Mouse (Mus musculus) layer of hippocampus, adult 18-20 months (tissue): ENCODE measurements around the gene Mrpl44. TPM values are rescaled to one million over a fixed set of nuclear protein-coding genes. Genes with fewer than 3 reads are reported as not detected.

ENCODE experiments used
- DNase-seq, 2 experiments: peaks; one replicate each; pipeline ENCODE4 v3.0.0; 2022; ENCODE audit warnings: low spot score in 2 of 2
- total RNA-seq, 2 experiments: library from RNA; stranded (reverse); gene quantifications; 2 replicates each; pipeline ENCODE4 v1.2.3; 2021

Mrpl44 gene
- total RNA-seq, 2 experiments from 2014 or later: 30.4 to 30.5 TPM

DNA sequence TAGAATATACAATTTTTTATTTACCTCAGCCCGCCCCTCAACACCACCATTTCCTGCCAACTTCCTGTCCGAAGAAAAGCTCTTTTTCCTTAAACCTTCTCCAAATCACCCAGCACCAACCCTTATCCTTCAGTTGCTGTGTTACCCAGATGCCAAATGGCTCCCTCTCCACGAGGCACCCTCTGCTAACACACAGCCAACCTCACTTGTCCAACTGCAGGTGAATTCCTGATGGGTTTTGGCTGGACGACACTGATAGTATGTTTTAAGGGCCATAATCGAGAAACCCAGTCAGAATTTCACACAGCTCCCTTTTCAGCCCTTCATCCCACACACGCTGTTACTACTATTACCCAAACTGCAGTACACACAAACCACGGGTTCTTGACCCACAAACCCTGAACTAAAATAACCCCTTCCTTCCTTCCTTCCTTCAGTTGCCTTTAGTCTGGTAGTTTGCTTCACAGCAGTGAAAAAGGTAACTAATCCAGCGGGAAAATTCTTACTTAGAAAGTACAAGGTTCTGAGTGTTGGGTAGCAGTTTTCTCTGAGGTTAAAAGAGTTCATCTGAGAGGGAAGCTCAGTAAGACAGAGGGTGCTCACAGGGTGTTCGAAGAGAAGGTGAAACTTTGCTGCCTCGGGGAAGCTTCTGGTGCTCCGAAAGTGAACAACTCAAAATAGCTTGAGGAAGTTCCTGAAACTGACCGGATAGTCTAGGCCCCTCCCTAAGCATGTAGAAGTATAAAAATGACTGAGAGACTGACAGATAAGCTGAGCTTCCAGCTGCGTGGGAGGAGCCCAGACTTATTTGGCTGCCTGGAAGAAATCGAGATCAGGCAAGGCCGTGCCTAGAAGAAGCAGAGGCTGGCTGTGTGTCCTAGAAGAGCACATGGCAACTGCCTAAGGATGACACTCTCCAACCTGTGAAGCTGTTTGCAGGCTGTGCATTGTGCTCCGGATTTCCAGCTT, 13.3 kb upstream of the Mrpl44 start:
- no peak for DNase-seq

DNA sequence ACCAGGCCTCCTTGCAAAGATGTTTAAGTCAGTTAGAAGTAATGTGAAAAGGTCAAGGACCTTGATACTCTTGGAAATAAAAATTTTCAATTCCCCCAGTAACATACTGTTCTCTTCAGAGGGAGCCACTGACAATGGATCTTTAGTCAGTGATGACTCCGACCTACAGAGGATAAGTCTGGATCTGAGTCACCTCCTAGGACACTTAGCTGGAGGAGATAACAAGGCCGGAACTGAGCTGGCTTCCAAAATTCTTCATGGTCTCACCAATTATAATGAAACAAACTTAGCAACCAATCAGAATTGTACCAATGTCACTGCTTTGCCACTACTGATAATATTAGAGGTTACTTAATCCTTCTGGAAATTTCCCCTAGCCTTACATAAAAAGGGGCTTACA, 11.8 kb upstream of the Mrpl44 start:
- no peak for DNase-seq

DNA sequence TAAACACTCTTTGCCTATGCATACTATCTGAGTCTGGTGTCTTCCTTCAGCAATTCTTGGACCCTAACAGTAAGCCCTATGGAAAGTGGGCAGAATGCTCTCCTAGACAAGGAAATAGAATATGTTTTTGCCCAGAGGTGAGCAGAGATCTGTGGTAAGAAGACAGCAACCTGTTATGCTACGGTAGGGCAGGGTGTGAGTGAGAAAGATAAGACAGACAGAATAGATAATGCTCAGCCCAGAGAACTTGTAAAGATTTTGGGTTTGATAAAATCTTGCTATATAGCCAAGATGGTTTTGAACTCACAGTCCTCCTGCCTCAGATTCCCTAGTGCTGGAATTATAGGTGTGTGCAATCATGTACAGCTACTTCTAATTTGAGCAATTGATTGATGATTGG, 11.3 kb upstream of the Mrpl44 start:
- no peak for DNase-seq

GRCm38 (mm10) chr1:79768231-79768630, 7.6 kb upstream of the Mrpl44 start:
- no peak for DNase-seq

DNA sequence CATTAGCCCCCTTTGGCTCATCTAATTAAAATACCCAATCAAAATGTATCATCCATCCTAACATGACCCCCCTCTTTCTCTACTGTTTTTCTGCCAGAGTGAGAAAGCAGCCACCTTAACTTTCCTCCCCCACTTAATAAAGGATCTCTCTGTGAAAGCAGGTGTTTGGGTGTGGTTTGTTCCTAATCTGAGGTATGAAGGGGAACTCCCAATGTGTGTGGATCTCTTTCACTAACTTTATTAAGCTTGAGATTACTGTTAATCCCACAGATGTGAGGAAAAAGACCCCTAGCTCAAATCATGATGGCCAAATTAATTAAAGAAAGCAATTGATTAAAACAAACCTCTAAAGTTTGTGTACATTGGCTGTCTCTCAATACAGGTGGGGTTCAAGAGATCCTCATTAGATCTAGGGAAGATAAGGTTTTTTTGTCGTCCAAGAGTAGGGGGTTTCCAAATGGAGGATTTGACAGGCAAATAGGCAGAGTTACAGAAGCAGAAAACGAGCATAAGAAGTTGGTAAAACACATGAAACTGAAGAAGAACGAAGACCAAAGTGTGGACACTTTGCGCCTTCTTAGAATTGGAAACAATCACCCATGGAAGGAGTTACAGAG, 1.5 kb upstream of the Mrpl44 start:
- DNase-seq: no peak

DNA sequence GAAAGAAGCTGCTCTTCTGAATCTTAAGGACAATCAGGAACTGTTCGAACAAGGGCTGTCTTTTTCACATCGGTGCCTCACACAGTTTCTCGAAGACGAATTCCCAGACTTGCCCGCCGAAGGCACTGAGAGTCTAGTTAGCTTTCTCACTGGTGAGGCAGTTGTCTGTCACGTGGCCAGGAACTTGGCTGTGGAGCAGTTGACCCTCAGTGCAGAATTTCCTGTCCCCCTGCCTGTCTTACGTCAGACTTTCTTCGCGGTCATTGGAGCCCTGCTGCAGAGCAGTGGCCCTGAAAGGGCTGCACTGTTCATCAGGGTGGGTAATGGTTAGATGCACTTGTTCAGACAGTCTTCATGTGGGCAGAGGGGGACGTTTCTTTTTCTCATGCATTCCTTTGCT, 2.2 kb downstream of the Mrpl44 start:
- DNase-seq: no peak

DNA sequence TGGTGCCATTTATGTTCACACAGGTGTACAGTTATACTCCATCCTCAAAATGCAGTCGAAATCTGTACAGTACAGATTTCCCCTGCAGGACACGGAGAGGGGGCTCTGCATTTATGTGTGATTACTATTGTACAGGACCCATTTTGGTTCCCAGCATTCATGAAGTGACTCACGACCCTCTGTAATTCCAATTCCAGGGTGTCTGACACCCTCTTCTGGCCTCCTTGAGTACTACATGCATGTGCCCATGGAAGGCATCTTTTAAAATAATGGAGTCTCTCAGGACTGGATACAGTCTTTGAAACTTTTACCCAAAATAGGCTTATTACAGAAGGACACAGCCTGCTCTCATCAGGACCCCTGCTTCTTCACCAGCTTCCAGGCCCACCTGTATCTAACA, 6.6 kb downstream of the Mrpl44 start:
- no peak for DNase-seq

DNA sequence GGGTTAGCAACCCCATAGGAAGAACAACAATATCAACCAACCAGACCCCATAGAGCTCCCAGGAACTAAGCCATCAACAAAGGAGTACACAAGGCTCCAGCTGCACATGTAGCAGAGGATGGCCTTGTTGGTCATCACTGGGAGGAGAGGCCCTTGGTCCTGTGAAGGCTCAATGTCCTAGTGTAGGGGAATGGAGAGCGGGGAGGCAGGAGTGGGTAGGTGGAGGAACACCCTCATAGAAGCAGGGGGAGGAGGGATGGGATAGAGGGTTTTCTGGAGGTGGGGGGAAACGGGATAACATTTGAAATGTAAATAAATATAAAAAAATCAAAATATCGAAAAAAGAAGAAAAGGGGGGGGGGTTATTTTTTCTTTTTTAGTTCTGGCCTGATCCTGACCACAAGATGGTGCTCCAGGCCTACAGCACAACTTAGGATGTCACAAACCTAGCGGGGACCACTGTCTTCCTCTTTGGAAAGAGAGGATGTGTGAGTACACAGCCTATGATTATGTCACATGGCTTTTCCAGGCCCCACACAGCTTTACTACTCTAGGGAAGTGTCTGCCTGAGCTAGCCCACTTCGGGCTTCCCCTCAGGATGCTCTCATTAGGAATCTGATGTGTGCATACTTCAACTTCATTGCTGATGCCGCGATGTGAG, 10.6 kb downstream of the Mrpl44 start:
- DNase-seq: peak; percentile 11 to 68

DNA sequence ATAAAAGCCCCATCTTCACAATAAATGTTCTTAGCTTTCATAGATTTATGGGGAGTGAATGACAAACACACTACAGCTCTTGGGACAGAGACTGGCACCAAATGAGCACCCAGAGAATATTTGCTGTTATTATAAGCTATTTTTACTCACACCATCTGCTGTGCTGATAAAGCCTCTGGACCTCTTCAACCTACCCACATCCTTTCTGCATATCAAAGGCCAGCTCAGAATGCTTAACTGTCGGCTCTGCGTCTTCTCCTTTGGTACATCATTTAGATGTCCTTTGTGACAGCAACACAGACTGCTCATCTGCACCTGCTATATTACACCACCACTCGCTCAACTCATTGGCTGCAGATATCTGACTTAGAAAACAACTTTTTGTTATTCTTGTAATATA, 21.3 kb downstream of the Mrpl44 start:
- no peak for DNase-seq

DNA sequence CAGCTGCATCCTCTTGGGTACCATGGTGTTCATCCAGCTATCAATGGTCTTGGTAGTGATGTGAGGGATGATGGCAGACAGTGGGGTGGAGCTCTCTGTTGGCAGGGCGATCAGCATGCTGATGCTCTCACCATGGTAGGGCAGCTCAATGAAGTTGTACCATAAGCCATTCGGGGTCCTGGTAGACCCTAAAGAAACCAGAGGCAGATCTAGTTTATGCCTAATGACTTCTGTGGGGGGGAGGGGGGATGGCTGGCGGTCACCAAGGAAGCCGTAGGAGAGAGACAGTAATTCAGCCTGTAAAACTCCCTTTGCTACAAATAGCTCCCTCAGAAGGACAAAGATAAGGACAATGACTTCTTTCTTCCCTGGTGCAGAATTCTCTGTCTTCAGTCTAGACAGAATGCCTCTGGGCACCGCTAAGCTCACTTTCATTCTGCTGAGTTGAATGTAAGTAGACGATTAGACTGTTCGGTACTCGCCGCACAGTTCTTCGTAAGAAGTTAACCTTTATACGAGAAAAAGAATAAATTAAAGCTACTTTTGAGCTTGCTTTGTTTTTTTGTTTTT, 27.1 kb downstream of the Mrpl44 start:
- DNase-seq: no peak

DNA sequence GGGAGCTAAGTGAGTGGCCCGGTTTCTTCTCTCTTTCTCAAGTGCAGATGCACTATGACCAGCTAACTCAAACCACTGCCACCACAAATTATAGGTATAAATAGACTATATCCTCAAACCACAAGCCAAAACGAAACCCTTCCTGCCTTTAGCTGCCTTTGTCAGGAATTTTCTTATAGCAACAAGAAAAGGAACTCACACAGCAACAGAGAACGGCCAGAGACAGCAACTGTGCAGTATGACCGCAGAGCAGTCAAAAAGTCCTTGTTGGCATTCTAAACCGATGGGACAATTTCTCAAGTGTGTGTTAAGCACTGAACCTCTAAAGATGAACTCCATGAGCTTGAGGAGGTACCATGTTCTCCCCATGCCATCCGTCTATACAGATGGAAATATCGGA, 27.8 kb downstream of the Mrpl44 start:
- no peak for DNase-seq

DNA sequence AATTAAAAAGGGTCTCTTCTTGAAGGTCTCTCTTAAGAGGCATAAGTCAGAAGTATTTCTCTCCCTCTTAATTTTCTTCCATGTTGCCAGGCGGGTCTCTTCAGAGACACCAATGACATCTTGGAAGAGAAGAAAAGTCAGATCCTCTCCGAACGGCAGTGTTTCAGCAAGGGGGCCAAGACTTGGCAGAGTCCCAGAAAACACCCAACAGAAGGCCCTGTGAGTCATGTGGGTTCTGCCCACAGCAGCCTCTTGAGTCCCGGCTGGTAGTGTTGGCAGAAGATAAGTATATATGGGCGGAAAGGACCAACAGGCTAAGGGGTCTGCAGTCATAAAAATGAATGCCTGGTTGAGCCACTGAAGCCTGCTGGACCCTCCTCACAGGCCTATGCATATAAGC, 31.0 kb downstream of the Mrpl44 start:
- no peak for DNase-seq

DNA sequence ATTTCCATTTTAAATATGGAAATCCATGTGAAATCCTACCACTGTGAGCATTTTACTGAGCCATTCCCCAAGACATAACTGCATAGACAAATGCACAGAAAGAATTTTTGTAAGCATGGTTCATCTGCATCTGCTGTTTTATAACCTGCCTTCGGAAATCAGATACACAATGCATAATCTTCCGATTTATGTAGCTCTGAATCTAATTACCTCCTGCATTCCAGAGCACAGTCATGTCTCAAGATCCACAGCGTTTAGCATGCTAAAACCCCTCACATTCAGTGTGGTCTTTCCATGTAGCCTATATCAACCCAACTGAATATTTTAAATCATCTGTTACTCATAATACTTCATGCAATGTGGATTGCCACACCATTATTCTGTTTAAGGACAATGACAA, 33.6 kb downstream of the Mrpl44 start:
- DNase-seq: no peak

DNA sequence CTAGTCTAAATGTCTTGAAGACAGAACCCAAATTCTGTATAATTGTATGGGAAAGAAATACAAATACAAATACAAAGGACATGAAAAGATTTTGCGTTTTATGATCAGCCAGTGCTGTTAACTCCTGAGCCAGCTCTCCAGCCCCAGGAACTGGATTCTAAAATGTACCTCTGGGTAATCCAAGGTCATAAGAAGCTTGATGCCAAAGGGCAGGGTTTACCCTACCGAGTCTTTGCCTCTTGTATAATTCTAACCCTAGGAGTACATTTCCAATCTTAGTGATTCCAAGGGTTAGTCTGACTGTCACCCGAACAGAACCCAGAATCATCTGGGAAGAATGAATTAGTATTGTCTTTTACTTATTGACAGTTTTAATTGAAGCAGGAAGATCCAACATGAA, 39.6 kb downstream of the Mrpl44 start:
- DNase-seq: no peak

GRCm38 (mm10) chr1:79819296-79819879, 43.6 kb downstream of the Mrpl44 start:
- DNase-seq: no peak

- peak in 1 of 2 experiments; percentile 41 for DNase-seq
Observed at GRCm38 (mm10) chr1:79822806-79823525, 47.1 kb downstream of the Mrpl44 start.

GRCm38 (mm10) chr1:79823951-79824633, 48.3 kb downstream of the Mrpl44 start:
- no peak for DNase-seq
